Mouse (Mus musculus) kidney, postnatal 14 days (tissue): ENCODE data around the gene Calu.
"Not testable (repeated sequence)": the region's sequence is repeated elsewhere in the genome, so short reads cannot be mapped to it uniquely, and the experiment has no call there.

Source experiments
- DNase-seq: peaks from one replicate; pipeline ENCODE4 v3.0.0; 2022; ENCODE audit warnings: mixed read lengths

Gene Calu

DNA sequence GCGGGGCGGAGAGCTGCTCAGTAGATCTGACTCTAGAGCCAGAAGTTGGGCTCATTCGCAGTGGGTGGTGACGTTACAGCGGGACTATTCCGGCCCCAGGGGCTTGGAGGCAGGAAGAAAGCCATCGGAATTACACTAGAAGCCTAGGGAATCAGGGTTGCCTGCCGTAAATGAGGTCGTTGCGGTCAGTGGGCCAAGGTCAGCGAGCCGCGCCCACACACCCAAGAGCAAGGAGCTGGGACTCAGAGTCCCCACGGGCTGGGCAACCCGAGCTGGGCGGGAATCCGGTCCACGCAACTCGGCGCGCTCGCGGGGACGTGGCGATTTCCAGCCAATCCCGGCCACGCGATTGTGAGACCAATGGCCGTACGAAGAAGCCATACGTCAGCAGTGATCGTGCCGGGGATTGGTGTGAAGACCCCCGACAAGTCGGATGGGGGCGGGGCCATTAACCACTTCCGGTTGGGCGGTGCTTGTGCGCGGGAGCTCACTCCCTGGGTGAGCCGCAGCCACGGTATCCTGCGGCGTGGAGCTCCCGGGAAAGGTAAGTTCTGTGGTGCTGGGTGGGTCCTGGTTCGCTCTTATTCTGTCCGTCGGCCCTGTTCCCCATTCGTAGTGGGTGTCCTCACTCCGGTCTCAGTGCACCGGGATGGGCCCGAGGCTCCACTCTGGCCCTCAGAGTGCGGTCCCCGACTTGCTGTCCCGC, at the start of gene Calu:
Gene Calu, plus strand, starts transcription at position 405 of the 706 bp plus-strand sequence.
- DNase-seq, result peak; percentile 100

DNA sequence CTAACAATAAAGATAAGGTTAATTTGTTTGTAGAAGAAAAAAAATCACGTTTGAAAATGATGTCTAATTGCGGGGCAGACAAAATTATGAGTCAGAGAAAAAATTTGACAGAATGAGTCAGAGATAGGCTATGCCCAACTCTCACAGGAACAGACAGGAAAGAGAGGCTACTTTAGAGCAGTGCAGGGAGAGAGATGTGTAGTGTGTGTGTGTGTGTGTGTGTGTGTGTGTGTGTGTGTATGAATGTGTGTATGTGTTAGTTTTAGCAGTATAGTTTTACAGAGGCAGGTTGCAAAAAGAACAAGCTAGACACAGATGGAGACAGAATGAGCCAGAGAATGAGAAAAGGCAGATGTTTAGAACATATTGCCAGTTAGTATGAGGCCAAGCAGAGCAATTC, 48.8 kb upstream of the Calu start:
- no peak for DNase-seq

DNA sequence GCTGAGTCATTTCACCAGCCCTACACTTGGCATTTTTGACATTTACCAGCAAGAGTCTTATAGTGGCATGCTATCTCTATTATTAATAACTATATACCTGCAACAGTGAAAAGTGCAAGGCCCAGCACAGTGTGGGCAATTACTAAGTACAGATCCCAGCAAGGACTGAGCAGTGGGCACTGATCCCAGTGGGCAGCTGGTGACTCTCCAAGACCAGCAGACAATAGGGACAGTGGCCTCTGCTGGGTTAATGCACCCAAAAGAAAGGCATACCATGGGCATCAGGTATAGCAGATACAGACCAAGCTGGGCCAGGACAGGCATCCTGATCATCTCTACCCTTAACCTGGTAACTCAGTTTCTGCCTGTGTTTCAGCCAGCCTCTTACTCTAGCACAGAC, 44.6 kb upstream of the Calu start:
- DNase-seq, result no peak

DNA sequence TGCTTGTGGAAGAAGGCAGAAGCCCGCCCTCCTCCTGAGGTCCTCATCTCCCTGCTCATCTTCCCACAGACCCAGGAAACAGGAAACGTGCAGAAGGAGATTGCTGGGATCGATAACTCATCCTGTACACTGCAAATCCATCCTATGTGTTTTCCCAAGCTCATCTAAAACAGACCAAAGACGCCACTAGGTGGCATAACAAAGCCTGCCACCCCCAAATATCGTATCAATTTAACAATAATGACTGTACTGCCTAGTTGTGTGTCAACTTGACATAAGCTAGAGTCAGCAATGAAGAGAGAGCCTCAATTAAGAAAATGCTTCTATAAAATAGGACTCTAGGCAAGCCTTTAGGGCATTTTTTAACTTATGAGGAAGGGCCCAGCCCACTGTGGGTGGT, 44.1 kb upstream of the Calu start:
- DNase-seq, result peak; percentile 6

DNA sequence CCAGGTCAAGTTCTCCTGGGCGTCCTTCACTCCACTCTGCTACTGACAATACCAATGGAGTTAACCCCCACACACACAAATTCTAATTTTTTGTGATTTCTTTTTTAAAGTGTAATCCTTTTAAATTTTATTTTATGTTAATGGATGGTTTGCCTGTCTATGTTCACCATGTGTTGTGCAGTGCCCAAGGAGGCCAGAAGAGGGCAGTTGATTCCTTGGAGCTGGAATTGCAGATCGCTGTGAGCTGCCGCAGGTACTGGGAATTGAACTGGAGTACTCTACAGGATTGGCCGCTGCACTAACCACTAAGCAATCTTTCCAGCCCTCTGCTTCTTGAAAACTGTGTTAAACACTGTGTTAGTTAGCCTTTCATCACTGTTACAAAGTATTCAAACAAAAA, 42.4 kb upstream of the Calu start:
- no peak for DNase-seq

- no peak for DNase-seq
Observed at GRCm38 (mm10) chr6:29308846-29309605, 38.8 kb upstream of the Calu start.

GRCm38 (mm10) chr6:29313690-29314202, 34.1 kb upstream of the Calu start:
- no peak for DNase-seq

GRCm38 (mm10) chr6:29317286-29317685, 30.6 kb upstream of the Calu start:
- DNase-seq, result no peak

DNA sequence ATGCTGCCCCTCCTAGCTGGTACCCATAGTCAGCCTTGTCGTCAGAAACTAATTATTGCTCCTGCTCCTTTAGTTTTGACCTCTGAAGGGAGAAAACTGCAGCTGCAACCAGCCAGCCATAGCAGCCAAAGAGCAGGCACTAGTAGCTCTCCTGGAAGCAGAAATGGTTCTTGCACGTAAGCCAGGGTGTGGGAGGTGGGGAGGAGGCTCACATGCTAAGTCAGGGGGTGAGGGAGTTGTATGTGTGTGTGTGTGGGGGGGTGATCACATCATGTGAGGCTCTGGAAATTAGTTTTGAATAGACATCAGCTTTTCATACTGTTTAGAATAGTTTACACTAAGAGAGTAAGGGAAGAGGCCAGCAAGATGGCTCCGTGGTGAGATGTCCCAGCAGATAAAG, 29.9 kb upstream of the Calu start:
- peak; percentile 1 for DNase-seq

GRCm38 (mm10) chr6:29318879-29319278, 29.0 kb upstream of the Calu start, which contains the start of gene Fam71f1:
TSS of gene Fam71f1 (plus strand) at chr6:29319140.
- peak; percentile 69 for DNase-seq

DNA sequence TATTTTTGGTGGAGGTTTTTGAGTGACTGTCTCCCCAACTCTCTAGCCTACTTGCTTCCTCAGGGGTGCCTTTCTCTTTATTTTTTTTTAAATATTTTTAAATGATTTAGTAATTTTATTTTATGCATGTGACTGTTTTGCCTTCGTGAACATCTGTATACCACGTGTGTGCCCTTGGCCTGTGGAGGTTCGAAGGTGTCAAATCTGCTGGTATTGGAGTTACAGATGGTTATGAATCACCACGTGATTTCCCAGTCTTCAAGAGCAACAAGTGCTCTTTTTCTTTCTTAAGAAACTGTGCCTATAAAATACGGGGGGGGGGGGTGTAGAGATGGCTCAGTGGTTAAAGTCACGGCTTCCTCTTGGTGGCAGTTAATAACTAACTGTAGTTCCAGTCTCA, 26.3 kb upstream of the Calu start:
- DNase-seq, result no peak

DNA sequence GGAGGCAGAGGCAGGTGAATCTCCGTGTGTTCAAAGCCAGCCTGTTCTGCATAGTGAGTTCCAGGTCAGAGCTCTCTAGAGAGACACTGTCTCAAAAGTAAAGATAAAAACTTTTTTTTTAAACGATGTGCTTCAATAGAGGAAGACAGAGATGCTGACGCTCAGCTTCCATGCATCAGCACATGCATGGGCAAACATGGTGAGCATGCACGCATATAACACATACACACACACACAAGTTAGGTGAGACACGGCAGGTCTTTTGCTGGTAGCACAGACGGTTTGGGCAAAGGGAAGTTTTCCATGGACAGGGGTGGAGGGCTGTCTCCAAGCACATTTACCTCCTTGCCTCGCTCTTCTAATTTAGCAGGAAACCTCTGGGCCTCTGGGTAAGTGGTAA, 25.7 kb upstream of the Calu start:
- DNase-seq, result no peak

GRCm38 (mm10) chr6:29322735-29323134, 25.1 kb upstream of the Calu start:
- DNase-seq, result no peak

DNA sequence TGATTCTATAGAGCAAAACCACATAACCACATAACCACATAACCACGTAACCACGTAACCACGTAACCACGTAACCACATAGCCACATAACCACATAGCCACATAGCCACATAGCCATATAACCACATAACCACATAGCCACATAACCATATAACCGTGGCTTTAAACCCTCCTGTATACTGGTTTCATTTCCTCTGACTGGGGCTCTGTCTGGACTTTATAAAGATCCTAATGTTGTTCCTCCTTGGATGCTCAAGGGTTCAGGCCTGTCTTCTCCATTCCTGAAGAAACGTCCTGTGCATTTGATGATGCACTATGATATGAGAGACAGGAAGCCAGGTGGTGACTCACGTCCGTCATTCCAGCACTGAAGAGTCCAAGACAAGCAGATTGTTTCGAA, 20.9 kb upstream of the Calu start:
- DNase-seq, result no peak

DNA sequence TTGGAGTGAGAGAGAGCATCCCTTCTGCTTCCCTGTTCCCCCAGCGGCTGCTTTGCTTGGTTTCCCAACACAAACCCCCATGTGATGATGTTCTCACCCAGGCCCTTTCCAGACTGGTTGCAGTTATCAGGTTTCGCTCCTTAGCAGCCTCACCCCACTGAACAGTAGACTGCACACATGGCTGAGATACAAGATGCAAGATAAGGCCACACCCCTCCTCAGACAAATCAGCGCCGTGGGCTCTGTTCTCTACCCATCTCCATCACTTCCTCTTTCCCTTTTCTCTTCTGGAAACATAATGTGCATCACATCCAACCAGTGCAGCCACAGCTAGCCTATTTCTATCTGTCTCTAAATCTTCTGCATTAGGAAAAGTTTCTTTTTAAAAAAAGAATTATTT, 18.4 kb upstream of the Calu start:
- DNase-seq, result no peak

- DNase-seq, result not testable (repeated sequence)
Observed at GRCm38 (mm10) chr6:29346512-29346911, 1.4 kb upstream of the Calu start.

DNA sequence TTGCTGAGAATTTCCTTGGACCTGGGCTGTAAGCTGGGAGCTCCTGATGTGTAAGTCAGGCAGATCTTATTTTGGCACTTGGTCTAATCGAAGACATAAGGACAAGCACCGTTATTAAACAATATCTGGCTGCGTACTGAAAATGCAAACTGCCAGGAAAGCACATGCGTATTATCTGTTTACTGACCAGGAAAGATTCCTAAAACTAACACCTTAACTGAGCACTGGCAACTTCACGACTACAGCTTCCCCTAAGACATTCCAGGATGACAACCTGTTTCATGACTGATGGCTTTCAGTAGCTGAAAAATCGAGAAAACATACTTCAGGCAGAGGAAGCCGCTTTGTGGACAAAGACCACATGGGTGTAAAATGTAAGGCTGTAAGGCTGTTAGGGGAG, 680 bp upstream of the Calu start:
- DNase-seq, result no peak

- DNase-seq, result no peak
Observed at GRCm38 (mm10) chr6:29348371-29348724, 479 bp downstream of the Calu start.

DNA sequence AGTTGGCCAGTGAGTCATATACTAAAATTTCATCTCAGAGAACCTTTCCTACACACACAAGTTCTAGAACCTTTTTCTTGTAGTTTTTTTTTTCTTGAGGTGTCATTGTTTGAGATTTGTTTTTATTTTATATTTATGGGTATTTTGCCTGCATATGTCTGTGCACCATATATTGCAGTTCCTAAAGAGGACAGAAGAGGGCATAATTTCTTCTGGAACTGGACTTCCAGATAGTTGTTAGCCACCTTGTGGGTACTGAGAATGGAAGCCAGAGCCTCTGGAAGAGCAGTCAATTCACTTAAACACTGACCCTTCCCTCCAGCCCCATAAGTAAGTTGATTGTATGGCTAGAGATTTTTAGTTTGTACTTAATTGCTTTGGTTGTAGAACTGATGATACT, 3.7 kb downstream of the Calu start:
- no peak for DNase-seq

GRCm38 (mm10) chr6:29352816-29353215, 4.9 kb downstream of the Calu start:
- no peak for DNase-seq

DNA sequence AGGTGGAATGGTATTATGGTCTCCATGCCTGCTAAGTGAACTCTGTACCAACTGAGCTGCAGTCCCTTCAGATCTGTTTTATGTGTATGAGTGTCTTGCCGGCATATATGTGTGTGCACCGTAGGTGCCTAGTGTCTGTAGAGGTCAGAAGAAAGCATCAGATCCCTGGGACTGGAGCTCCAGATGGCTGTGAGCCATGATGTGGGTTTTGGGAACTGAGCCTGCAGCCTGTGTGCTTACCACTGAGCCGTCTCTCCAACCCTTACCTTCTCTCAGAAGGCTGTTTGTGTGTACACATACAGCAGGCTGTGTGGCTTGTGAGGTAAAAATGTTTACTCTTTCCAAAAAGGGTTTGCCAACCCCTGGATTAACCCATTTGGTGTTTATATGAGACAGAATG, 11.5 kb downstream of the Calu start:
- no peak for DNase-seq

GRCm38 (mm10) chr6:29360211-29360610, 12.3 kb downstream of the Calu start:
- DNase-seq, result no peak

DNA sequence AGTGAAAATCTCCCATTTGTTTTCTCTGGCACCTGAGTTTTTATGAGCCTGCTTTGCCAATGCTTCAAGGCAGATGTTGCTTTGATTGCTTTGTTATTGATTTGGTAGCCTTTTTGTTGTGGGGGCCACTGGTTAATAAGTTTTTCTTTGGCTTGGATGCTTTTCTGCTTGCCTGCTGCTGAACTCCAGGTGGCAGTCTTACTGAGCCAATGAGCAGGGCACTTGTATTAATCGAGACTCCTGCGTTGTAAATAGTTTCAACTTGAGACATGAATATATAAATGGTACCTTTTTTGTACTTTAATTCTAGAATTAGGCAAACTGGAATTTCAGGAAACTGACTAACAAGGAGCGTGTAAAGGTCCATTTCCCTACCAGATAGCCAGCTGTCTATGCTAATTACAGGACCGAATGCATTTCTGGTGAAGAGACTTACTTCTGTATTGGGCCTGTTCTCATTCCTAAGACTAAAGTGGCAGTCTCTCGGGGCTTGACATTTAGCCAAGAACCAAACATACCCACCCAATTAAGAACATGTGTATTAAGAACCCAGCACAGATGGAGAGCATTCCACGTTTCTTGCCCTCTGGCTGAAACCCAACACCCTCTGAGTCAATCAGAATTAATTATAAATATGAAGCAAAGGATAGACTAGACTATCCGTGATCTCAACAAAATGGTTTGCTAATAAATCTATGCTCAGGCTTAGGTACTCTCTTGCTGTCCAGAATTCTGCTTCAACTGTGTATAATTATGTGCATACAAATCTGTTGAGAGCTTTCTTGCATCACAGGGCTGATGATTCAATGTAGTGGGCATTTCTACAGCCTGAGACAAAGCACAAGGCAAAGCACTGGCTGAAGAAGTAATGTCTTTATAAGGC, 14.6 kb downstream of the Calu start:
- no peak for DNase-seq
